Mouse (Mus musculus): ENCODE data around the gene Commd6. TPM values are rescaled to one million over a fixed set of nuclear protein-coding genes. Genes with fewer than 3 reads are reported as not detected.

The Commd6 gene
- polyA plus RNA-seq (2012; ENCODE audit: insufficient read depth, low replicate concordance), result 2.4 and 7.9 TPM in 2 replicates

DNA sequence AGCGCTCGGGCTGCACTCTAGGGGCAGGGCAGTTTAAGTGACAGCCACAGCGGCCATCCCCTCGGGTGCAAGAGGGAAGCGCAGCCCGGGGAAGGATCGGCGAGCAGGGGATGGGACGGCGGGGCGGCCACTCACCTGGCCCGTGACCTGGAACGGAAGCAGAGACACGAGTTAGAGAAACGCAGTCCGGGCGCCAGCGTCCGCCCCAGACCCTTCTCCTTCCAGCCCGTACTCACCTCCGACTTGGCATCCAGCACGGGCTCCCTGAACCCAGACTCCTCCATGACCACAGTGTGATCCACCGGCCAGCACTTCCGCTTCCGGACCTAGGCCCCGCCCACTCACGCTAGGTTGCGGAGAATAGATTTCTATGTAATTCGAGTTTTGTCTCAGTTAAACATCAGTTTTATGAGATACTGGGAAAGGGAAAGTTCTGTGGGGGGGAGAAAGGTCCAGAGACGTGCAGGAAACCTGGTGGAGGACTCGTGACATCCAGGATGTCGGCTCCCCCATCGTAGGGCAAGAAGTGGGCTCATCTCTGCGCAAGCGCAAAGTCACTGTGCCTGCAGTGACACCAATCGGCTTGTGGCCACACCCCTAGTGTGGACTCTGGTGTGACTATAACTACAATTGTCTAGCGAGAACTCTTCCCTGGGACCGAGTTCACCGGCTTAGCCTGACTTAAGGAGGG, at the start of gene Commd6:
Gene Commd6, minus strand, starts transcription at position 534 of the 691 bp plus-strand sequence.
- peaks cover 16% of the 10 kb centered on the region for H3K36me3 ChIP-seq (replicated peaks; ENCODE audit: low read length)
- H3K4me1 ChIP-seq, result peaks cover 22% of the 10 kb centered on the region
- H3K4me3 ChIP-seq (replicated peaks), result peak within 1 kb of the TSS; percentile 94
- TF ChIP-seq FLI1 (IDR thresholded peaks at IDR 0.05; ENCODE audit: low read length), result 0 out of 2 replicates have a peak, but pooled peaks have one; percentile 55
- TF ChIP-seq GATA1 (IDR thresholded peaks at IDR 0.05; ENCODE audit: borderline replicate concordance, low read length), result no peak
- H3K27me3 ChIP-seq (replicated peaks), result no peaks in the 10 kb centered on the region
- H3K9me3 ChIP-seq, result no peaks in the 10 kb centered on the region

- H3K36me3 ChIP-seq (replicated peaks; ENCODE audit: low read length), result peaks cover 51% of the 10 kb centered on the region
- no peaks in the 10 kb centered on the region for H3K9me3 ChIP-seq
- no peak for TF ChIP-seq FLI1 (IDR thresholded peaks at IDR 0.05; ENCODE audit: low read length)
- no peak for TF ChIP-seq GATA1 (IDR thresholded peaks at IDR 0.05; ENCODE audit: borderline replicate concordance, low read length)
- no peaks in the 10 kb centered on the region for H3K27me3 ChIP-seq (replicated peaks)
- no peak overlapping the region for H3K4me3 ChIP-seq (replicated peaks)
- H3K4me1 ChIP-seq, result 0 out of 2 replicates have a peak, but pooled peaks cover 5% of the 10 kb centered on the region
Measured at GRCm38 (mm10) chr14:101688406-101688805, 47.9 kb upstream of the Commd6 start.

DNA sequence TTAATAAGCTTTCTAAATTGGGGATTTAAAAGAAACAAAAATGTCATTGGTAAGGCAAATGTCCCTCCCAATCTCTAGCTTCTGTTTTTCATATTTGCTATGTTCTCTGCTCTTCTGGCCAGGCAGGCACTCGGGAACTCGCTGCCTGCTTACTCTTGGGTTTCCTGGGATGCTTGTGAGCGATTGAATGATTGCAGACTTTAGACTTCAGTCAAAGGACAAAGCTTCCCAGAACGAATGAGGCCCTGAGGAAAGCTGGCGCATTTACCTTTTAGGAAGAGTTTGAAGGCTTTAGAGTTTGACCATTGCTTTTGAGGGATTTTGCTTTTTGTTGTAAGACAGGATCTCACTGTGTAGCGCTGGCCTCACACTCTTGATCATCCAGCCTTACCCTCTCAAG, 47.2 kb upstream of the Commd6 start:
- Histone ChIP-seq H3K4me1 (0 out of 2 replicates have a peak, but pooled peaks cover under 1% of the 10 kb centered on the region), H3K4me3 (replicated peaks) (no peak overlapping the region), H3K27me3 (replicated peaks) (no peaks in the 10 kb centered on the region), H3K36me3 (replicated peaks; ENCODE audit: low read length) (peaks cover 49% of the 10 kb centered on the region), H3K9me3 (no peaks in the 10 kb centered on the region)
- TF ChIP-seq FLI1 (IDR thresholded peaks at IDR 0.05; ENCODE audit: low read length) (no peak), GATA1 (IDR thresholded peaks at IDR 0.05; ENCODE audit: borderline replicate concordance, low read length) (no peak)

- no peak overlapping the region for H3K4me3 ChIP-seq (replicated peaks)
- peaks cover 66% of the 10 kb centered on the region for H3K36me3 ChIP-seq (replicated peaks; ENCODE audit: low read length)
- no peaks in the 10 kb centered on the region for H3K4me1 ChIP-seq
Measured at GRCm38 (mm10) chr14:101672226-101672625, 31.7 kb upstream of the Commd6 start.

DNA sequence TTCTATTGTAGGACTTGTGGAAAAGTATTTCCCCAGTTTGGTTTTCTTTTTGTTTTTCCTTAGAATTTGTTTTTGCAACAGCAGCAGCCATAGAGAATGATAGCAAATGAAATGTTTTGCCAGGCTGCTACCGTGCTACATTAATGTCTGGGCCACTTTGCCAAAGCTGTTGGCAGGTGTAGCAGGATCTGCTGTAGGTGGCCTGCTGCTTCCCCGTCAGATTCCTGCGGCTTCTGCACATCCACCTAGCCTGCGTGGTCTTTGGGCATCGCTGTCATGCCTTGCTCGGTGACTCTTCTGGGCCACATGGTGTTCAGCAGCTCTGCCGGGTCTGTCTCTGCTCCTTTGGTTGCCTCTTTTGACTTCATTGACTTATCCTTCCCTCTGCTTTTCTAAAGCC, 28.1 kb upstream of the Commd6 start:
- TF ChIP-seq FLI1 (IDR thresholded peaks at IDR 0.05; ENCODE audit: low read length) (no peak), GATA1 (IDR thresholded peaks at IDR 0.05; ENCODE audit: borderline replicate concordance, low read length) (no peak)
- H3K36me3 ChIP-seq (replicated peaks; ENCODE audit: low read length), result peaks cover 65% of the 10 kb centered on the region
- H3K9me3 ChIP-seq, result no peaks in the 10 kb centered on the region
- no peaks in the 10 kb centered on the region for H3K27me3 ChIP-seq (replicated peaks)
- no peak overlapping the region for H3K4me3 ChIP-seq (replicated peaks)
- peaks cover 3% of the 10 kb centered on the region for H3K4me1 ChIP-seq

More at GRCm38 (mm10) chr14:101672226-101672625, 31.7 kb upstream of the Commd6 start:
- Histone ChIP-seq H3K27me3 (replicated peaks) (no peaks in the 10 kb centered on the region), H3K9me3 (no peaks in the 10 kb centered on the region)
- no peak for TF ChIP-seq FLI1 (IDR thresholded peaks at IDR 0.05; ENCODE audit: low read length)
- TF ChIP-seq GATA1 (IDR thresholded peaks at IDR 0.05; ENCODE audit: borderline replicate concordance, low read length), result no peak

- H3K4me1 ChIP-seq, result peaks cover 9% of the 10 kb centered on the region
- peaks cover 56% of the 10 kb centered on the region for H3K36me3 ChIP-seq (replicated peaks; ENCODE audit: low read length)
Measured at GRCm38 (mm10) chr14:101666536-101666935, 26.1 kb upstream of the Commd6 start.

DNA sequence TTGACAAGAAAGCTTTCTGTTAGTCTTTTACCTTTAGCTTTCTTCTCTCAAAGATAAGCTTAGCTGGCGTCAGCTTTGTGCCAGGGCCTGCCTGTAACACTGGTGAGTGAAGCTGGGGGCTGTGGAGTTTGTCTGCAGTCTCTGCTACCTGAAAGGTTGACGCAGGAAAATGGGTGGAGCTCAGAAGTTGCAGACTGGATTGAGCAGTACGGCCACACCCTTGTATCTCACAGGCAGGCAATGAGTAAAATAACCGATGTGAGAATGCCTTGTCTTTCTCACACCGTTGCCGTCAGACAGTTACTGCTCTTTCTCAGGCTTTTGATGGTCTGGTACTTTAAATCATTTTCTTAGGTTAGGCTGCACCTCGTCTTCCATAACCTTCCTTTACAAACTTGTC, 25.6 kb upstream of the Commd6 start:
- H3K36me3 ChIP-seq (replicated peaks; ENCODE audit: low read length), result peaks cover 56% of the 10 kb centered on the region
- H3K4me3 ChIP-seq (replicated peaks), result no peak overlapping the region
- no peaks in the 10 kb centered on the region for H3K9me3 ChIP-seq
- TF ChIP-seq GATA1 (IDR thresholded peaks at IDR 0.05; ENCODE audit: borderline replicate concordance, low read length) (no peak), FLI1 (IDR thresholded peaks at IDR 0.05; ENCODE audit: low read length) (no peak)
- peaks cover 14% of the 10 kb centered on the region for H3K4me1 ChIP-seq
- no peaks in the 10 kb centered on the region for H3K27me3 ChIP-seq (replicated peaks)

More at GRCm38 (mm10) chr14:101666536-101666935, 26.1 kb upstream of the Commd6 start:
- H3K27me3 ChIP-seq (replicated peaks), result no peaks in the 10 kb centered on the region
- TF ChIP-seq GATA1 (IDR thresholded peaks at IDR 0.05; ENCODE audit: borderline replicate concordance, low read length) (no peak), FLI1 (IDR thresholded peaks at IDR 0.05; ENCODE audit: low read length) (no peak)
- H3K4me3 ChIP-seq (replicated peaks), result no peak overlapping the region
- H3K9me3 ChIP-seq, result no peaks in the 10 kb centered on the region

GRCm38 (mm10) chr14:101664274-101664673, 23.8 kb upstream of the Commd6 start:
- no peaks in the 10 kb centered on the region for H3K9me3 ChIP-seq
- H3K36me3 ChIP-seq (replicated peaks; ENCODE audit: low read length), result peaks cover 48% of the 10 kb centered on the region
- no peak overlapping the region for H3K4me3 ChIP-seq (replicated peaks)
- peaks cover 21% of the 10 kb centered on the region for H3K4me1 ChIP-seq
- H3K27me3 ChIP-seq (replicated peaks), result no peaks in the 10 kb centered on the region
- TF ChIP-seq FLI1 (IDR thresholded peaks at IDR 0.05; ENCODE audit: low read length) (no peak), GATA1 (IDR thresholded peaks at IDR 0.05; ENCODE audit: borderline replicate concordance, low read length) (no peak)

DNA sequence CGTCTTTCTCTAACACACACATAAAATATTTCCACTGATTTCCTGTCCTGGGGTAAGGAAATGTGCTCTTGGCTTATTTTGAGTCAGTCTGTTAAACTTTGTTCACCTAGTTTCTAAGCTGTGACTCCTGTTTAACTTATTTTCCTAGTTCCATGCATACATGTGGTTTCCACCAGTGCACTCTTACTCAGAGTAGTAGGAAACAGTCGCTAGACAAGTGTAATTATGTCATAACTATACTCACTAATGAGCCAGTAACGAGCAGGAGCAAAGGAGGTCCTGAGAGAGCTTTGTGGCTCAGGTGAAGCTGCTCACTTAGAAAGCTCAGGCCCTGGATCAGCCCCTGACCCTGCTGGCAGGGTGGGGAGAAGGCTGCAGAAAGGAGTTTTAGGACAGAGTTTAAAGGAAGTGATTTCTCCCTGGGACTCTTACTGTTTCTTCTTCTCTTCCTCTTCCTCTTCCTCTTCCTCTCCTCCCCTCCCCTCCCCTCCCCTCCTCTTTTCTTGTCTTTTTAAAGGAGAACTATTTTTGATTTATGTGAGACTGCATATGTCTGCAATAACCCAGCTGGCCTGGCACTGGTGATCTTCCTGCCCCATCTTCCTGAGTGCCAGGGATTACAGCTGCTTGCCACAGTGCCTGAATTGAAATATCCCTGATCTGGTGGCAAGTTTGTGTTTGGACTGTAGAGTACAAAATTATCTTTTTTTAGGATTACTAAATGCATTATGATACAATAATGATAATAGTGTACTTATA, 21.3 kb upstream of the Commd6 start:
- Histone ChIP-seq H3K36me3 (replicated peaks; ENCODE audit: low read length) (peaks cover 36% of the 10 kb centered on the region), H3K27me3 (replicated peaks) (no peaks in the 10 kb centered on the region), H3K4me3 (replicated peaks) (no peak overlapping the region), H3K9me3 (no peaks in the 10 kb centered on the region), H3K4me1 (peaks cover 40% of the 10 kb centered on the region)
- TF ChIP-seq FLI1 (IDR thresholded peaks at IDR 0.05; ENCODE audit: low read length) (no peak), GATA1 (IDR thresholded peaks at IDR 0.05; ENCODE audit: borderline replicate concordance, low read length) (no peak)

- Histone ChIP-seq H3K27me3 (replicated peaks) (no peaks in the 10 kb centered on the region), H3K9me3 (no peaks in the 10 kb centered on the region), H3K4me3 (replicated peaks) (peak overlapping the region; percentile 50), H3K4me1 (peaks cover 59% of the 10 kb centered on the region), H3K36me3 (replicated peaks; ENCODE audit: low read length) (peaks cover 17% of the 10 kb centered on the region)
- no peak for TF ChIP-seq FLI1 (IDR thresholded peaks at IDR 0.05; ENCODE audit: low read length)
- TF ChIP-seq GATA1 (IDR thresholded peaks at IDR 0.05; ENCODE audit: borderline replicate concordance, low read length), result no peak
Measured at GRCm38 (mm10) chr14:101656307-101656706, 15.8 kb upstream of the Commd6 start.
